ENCODE assay signal across 9 mouse cellular contexts in genomic region chr12:101816810-101817209, GRCm38 (mm10). TPM values are rescaled to one million over a fixed set of nuclear protein-coding genes. Genes with fewer than 3 reads are reported as not detected.
DNase-seq lines count a peak whose midpoint lies in the region; ATAC-seq lines count a peak whose summit lies in the region.
"Had no signal": no experiment of that assay in that cellular context is flagged by ENCODE, and none has a peak within 500 bp of the region (broad histone marks: within the 10 kb centered on the region; RNA-seq: fewer than 3 reads in every experiment).

No protein-coding gene starts in this region.

- H3K4me2 ChIP-seq in hindbrain, embryonic 14.5 days (replicated peaks): no peak overlapping the region
- H3K4me2 ChIP-seq in embryonic facial prominence, embryonic 15.5 days (replicated peaks): peak overlapping the region; percentile 82

- H3K9ac ChIP-seq in hindbrain, embryonic 14.5 days: no peak overlapping the region
- no peak overlapping the region for H3K9ac ChIP-seq in embryonic facial prominence, embryonic 15.5 days

- no peaks in the 10 kb centered on the region for H3K36me3 ChIP-seq in hindbrain, embryonic 10.5 days
- H3K36me3 ChIP-seq in hindbrain, embryonic 14.5 days (replicated peaks; ENCODE audit: control insufficient read depth, insufficient read depth): no peaks in the 10 kb centered on the region
- H3K36me3 ChIP-seq in embryonic facial prominence, embryonic 15.5 days: no peaks in the 10 kb centered on the region

- ATAC-seq in hindbrain, embryonic 14.5 days (ENCODE audit: low FRiP score): no peak
- ATAC-seq in embryonic facial prominence, embryonic 15.5 days (ENCODE audit: insufficient number of reproducible peaks, low FRiP score, low TSS enrichment, low read depth): no peak
- no peak for ATAC-seq in activated CD4-positive, CD25-positive, alpha-beta regulatory T cell, adult 4 months

- peak; percentile 23 for DNase-seq in hindbrain, embryonic 10.5 days (ENCODE audit: low spot score)
- DNase-seq in hindbrain, embryonic 14.5 days (ENCODE audit: low spot score): no peak
- peak; percentile 64 for DNase-seq in ES-CJ7 (ENCODE audit: low read depth, low spot score)
- DNase-seq in lung, postnatal 25 days (ENCODE audit: low spot score): peak; percentile 34
- no peak for DNase-seq in layer of hippocampus, postnatal 10 days (ENCODE audit: low spot score in 2 of 2)
- DNase-seq in urinary bladder, postnatal 25 days (ENCODE audit: low spot score): no peak
- DNase-seq: right cerebral cortex, postnatal 4 days had no signal

- H3K4me3 ChIP-seq in hindbrain, embryonic 10.5 days: no peak overlapping the region
- no peak overlapping the region for H3K4me3 ChIP-seq in hindbrain, embryonic 14.5 days (replicated peaks; ENCODE audit: low read length)
- H3K4me3 ChIP-seq in embryonic facial prominence, embryonic 15.5 days (replicated peaks): peak overlapping the region; percentile 53

- H3K9me3 ChIP-seq in hindbrain, embryonic 10.5 days: no peaks in the 10 kb centered on the region
- H3K9me3 ChIP-seq in hindbrain, embryonic 14.5 days (ENCODE audit: control insufficient read depth, low read length): no peaks in the 10 kb centered on the region
- no peaks in the 10 kb centered on the region for H3K9me3 ChIP-seq in embryonic facial prominence, embryonic 15.5 days (replicated peaks)

- 42% methylated on average over 5 of the region's 5 CpGs for WGBS in hindbrain, embryonic 10.5 days
- WGBS in hindbrain, embryonic 14.5 days: 46% methylated on average over 5 of the region's 5 CpGs
- 57% methylated on average over 5 of the region's 5 CpGs for WGBS in embryonic facial prominence, embryonic 15.5 days

- H3K27me3 ChIP-seq in hindbrain, embryonic 10.5 days (ENCODE audit: insufficient read depth, poor library complexity, severe bottlenecking): peaks cover 41% of the 10 kb centered on the region
- peaks cover 8% of the 10 kb centered on the region for H3K27me3 ChIP-seq in hindbrain, embryonic 14.5 days (ENCODE audit: control insufficient read depth, insufficient read depth, low read length)
- H3K27me3 ChIP-seq in embryonic facial prominence, embryonic 15.5 days: peaks cover 8% of the 10 kb centered on the region; the same call in 1 of the 2 replicates

- H3K4me1 ChIP-seq in hindbrain, embryonic 10.5 days (replicated peaks): peaks cover 15% of the 10 kb centered on the region
- H3K4me1 ChIP-seq in hindbrain, embryonic 14.5 days (replicated peaks; ENCODE audit: control insufficient read depth, insufficient read depth, low read length): peaks cover 7% of the 10 kb centered on the region; the same call in 1 of the 2 replicates
- peaks cover 15% of the 10 kb centered on the region for H3K4me1 ChIP-seq in embryonic facial prominence, embryonic 15.5 days

- H3K27ac ChIP-seq in hindbrain, embryonic 10.5 days: no peak overlapping the region
- no peak overlapping the region for H3K27ac ChIP-seq in hindbrain, embryonic 14.5 days
- H3K27ac ChIP-seq in embryonic facial prominence, embryonic 15.5 days (replicated peaks): peak overlapping the region; percentile 82

RNA-seq across cellular contexts. Expression of gene Fbln5, which starts 2.0 kb away (rescaled TPM):
- polyA plus RNA-seq in hindbrain, embryonic 10.5 days (2016; fragmentation: Nextera tagmentation; extraction: Ambion mirVana): 12.4 and 13.4 TPM in 2 replicates
- polyA plus RNA-seq in hindbrain, embryonic 14.5 days (2014; fragmentation: Nextera tagmentation; extraction: Ambion mirVana): 15.1 and 15.7 TPM in 2 replicates
- polyA plus RNA-seq in embryonic facial prominence, embryonic 15.5 days (2015; fragmentation: Nextera tagmentation; extraction: Ambion mirVana): 149 and 160 TPM in 2 replicates
- polyA plus RNA-seq in activated CD4-positive, CD25-positive, alpha-beta regulatory T cell, adult 4 months (2017; shearing (Covaris generic)): not detected
- total RNA-seq in layer of hippocampus, postnatal 10 days (2021): 10 to 100 TPM; 13.8 to 15.3 TPM

Comparison
In these comparisons a context has a peak if more than half of its experiments do, and no peak if none do; other contexts are left out.
1. DNase-seq: peak in hindbrain, embryonic 10.5 days (single experiment), ES-CJ7 (single experiment) and lung, postnatal 25 days (single experiment); none in hindbrain, embryonic 14.5 days (single experiment), layer of hippocampus, postnatal 10 days (0 of 2) and urinary bladder, postnatal 25 days (single experiment).
2. RNA of gene Fbln5, which starts 2.0 kb away (polyA plus RNA-seq): 149 to 160 TPM in embryonic facial prominence, embryonic 15.5 days, 15.1 to 15.7 TPM in hindbrain, embryonic 14.5 days and 12.4 to 13.4 TPM in hindbrain, embryonic 10.5 days; not detected in activated CD4-positive, CD25-positive, alpha-beta regulatory T cell, adult 4 months; every median in the first group is over 10 times any median in the second.